Mouse (Mus musculus) inflammation-experienced regulatory T-cells, adult 16 weeks (primary cell): ENCODE results near the gene Gja5. TPM values are rescaled to one million over a fixed set of nuclear protein-coding genes. Genes with fewer than 3 reads are reported as not detected.

Experiments used
- polyA plus RNA-seq: library from polyadenylated mRNA; unstranded; fragments of 100-300 nt; shearing (Covaris generic); gene quantifications from one replicate; pipeline ENCODE4 v1.2.1, GENCODE M21; 2017

Gene Gja5
- 0.45 TPM for polyA plus RNA-seq

DNA sequence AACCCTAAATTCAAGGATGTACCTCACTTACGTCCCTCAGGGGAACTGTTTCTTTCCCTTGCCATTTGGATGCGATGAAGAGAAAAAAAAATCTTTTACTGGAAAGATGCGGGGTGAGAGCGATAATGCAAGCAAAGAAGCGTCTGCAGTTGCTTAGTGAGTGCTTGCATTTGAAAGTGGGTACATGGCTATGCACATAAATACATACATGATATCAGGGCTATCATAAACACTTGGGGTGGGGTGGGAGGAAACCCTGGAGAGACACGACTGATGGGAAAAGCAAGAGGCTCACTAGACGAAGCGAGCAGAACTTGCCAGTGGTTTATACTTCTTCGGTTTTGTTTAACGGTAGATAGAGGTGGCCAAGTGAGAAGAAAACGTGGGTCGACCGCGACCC lies at the start of gene Gja5:
TSS of gene Gja5 (plus strand) at position 301 of the 400 bp plus-strand sequence.

GRCm38 (mm10) chr3:96904851-96905541 lies 503 bp downstream of the Gja5 start, which contains the start of gene Gpr89:
Gpr89 (minus strand) TSS chr3:96905346.

DNA sequence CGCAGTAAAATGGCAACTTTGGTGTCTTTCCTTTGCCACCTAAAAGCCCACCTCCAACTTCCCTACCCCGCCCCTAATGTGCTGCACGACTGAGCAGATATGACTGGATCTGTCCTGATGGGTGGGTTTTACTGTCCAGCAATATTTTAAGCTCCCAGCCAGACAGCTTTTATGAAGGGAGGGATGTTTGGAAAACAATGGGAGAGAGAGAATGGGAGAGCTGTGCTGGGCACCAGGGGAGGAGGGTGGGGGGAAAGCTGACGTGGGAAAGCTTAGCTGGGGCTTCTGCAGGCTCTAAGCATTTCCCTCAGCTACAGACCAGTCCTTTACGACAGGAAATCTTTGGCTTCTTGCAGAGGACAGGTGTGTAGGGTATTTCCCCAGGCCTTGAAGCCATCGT lies 21.4 kb downstream of the Gja5 start, which contains the start of gene Gja8:
TSS of gene Gja8 (minus strand) at position 101 of the 400 bp plus-strand sequence.

Other genes with a start within 250 kb of the Gja5 start
- gene Ankrd35, start 234.6 kb upstream of the Gja5 start, polyA plus RNA-seq: 0.39 TPM
- gene Pias3, start 208.3 kb upstream of the Gja5 start, polyA plus RNA-seq: 29.6 TPM
- gene Nudt17, start 196.1 kb upstream of the Gja5 start, polyA plus RNA-seq: 1.7 TPM
- gene Polr3c, start 177.1 kb upstream of the Gja5 start, polyA plus RNA-seq: 75.6 TPM
- gene Rnf115, start 177.0 kb upstream of the Gja5 start, polyA plus RNA-seq: 57.4 TPM
- gene Pdzk1, start 75.4 kb upstream of the Gja5 start, polyA plus RNA-seq: 0.33 TPM
- 34.1 TPM for gene Cd160, start 75.3 kb upstream of the Gja5 start, polyA plus RNA-seq
- 40.4 TPM for gene Gpr89, start 653 bp downstream of the Gja5 start, polyA plus RNA-seq
- gene Gja8, start 21.3 kb downstream of the Gja5 start, polyA plus RNA-seq: not detected